Mouse (Mus musculus) liver, embryonic 14.5 days (tissue): ENCODE measurements around the gene Gjc1. TPM values are rescaled to one million over a fixed set of nuclear protein-coding genes. Genes with fewer than 3 reads are reported as not detected.

ENCODE experiments used
- ATAC-seq: fragments of 200-750 bp; cut with Nextera tagmentation; 2 replicates; pipeline ENCODE4 v1.8.0; 2017; ENCODE audit warnings: moderate number of reproducible peaks, mild to moderate bottlenecking, moderate library complexity; ENCODE audit not compliant: insufficient read depth
- DNase-seq, 3 experiments: peaks; one replicate each; pipeline ENCODE4 v3.0.0-alpha.2; 2012 to 2013; ENCODE audit warnings: low read depth in 3 of 3, low spot score in 3 of 3
- H3K27ac ChIP-seq: fragments of 300-500 bp; sonication (generic); 2 replicates; pipeline ENCODE4 v1.5.1; 2014; ENCODE audit warnings: moderate library complexity, mild to moderate bottlenecking, control low read depth, inconsistent platforms
- H3K27me3 ChIP-seq: fragments of 300-500 bp; sonication (generic); 2 replicates; pipeline ENCODE4 v1.6.1; 2014; ENCODE audit warnings: mild to moderate bottlenecking, low read length, moderate library complexity; ENCODE audit not compliant: control insufficient read depth, insufficient read depth
- H3K36me3 ChIP-seq: fragments of 300-500 bp; sonication (generic); replicated peaks from 2 replicates; pipeline ENCODE4 v1.6.1; 2014; ENCODE audit warnings: low read depth; ENCODE audit not compliant: control insufficient read depth, insufficient read depth
- H3K4me1 ChIP-seq, 2 experiments: fragments of 200-500 bp in 1 of 2; fragments of 300-500 bp in 1 of 2; sonication (generic) in 1 of 2; replicated peaks; 2 replicates each; pipeline ENCODE4 v1.6.1; 2012 to 2014; ENCODE audit warnings: antibody characterized with exemption in 1 of 2, inconsistent platforms in 1 of 2, low read length in 1 of 2; ENCODE audit not compliant: control insufficient read depth in 2 of 2, insufficient read depth in 2 of 2
- H3K4me2 ChIP-seq: fragments of 300-500 bp; sonication (generic); 2 replicates; pipeline ENCODE4 v1.6.1; 2014; ENCODE audit warnings: low read depth, mild to moderate bottlenecking, control low read depth, moderate library complexity
- H3K4me3 ChIP-seq, 2 experiments: fragments of 200-500 bp in 1 of 2; fragments of 300-500 bp in 1 of 2; sonication (generic) in 1 of 2; 2 replicates each; pipeline ENCODE4 v1.5.1; 2012 to 2014; ENCODE audit warnings: low read depth in 2 of 2, low read length in 2 of 2, mild to moderate bottlenecking in 2 of 2, control low read depth in 1 of 2, inconsistent platforms in 1 of 2, moderate library complexity in 1 of 2; ENCODE audit not compliant: insufficient read depth in 1 of 2
- H3K9ac ChIP-seq: fragments of 300-500 bp; sonication (generic); replicated peaks from 2 replicates; pipeline ENCODE4 v1.6.1; 2014; ENCODE audit warnings: mild to moderate bottlenecking, control low read depth, moderate library complexity
- H3K9me3 ChIP-seq: fragments of 300-500 bp; sonication (generic); 2 replicates; pipeline ENCODE4 v1.6.1; 2016; ENCODE audit warnings: low read length, mixed read lengths; ENCODE audit not compliant: control insufficient read depth
- CTCF ChIP-seq: IDR thresholded peaks from 2 replicates; pipeline ENCODE4 v1.5.1; 2016; ENCODE audit warnings: antibody characterized with exemption, low read depth, control low read depth
- EP300 ChIP-seq: IDR thresholded peaks from 2 replicates; pipeline ENCODE4 v1.6.1; 2016; ENCODE audit warnings: antibody characterized with exemption, low read depth
- WGBS: fragments of 180-500 bp; shearing (Covaris S2); extraction: QIAGEN DNeasy Blood & Tissue Kit; methylation state at CpG from one replicate; pipeline ENCODE4 v1.1.7; 2014; ENCODE audit not compliant: insufficient replicate concordance; 5-methylcytosine and 5-hydroxymethylcytosine counted together
- polyA plus RNA-seq, 2 experiments: library from polyadenylated mRNA; depleted of rRNA in 1 of 2; stranded (reverse) in 1 of 2; unstranded in 1 of 2; fragments of >200 nt; fragmentation: Nextera tagmentation in 1 of 2; extraction: Ambion mirVana in 1 of 2; gene quantifications; 2 replicates each; pipeline versions ENCODE4 v1.2.1 to v1.2.3; 2012 to 2014

Gjc1 gene
- polyA plus RNA-seq, 2 experiments: 1.1 to 1.7 TPM

GRCm38 (mm10) chr11:102819783-102820385 lies 384 bp upstream of the Gjc1 start:
- Histone ChIP-seq H3K9me3 (no peaks in the 10 kb centered on the region), H3K36me3 (no peaks in the 10 kb centered on the region), H3K27me3 (peaks cover 61% of the 10 kb centered on the region), H3K4me1 (no peaks in the 10 kb centered on the region), H3K4me3 (no peak overlapping the region), H3K27ac (no peak overlapping the region), H3K4me2 (no peak overlapping the region), H3K9ac (no peak overlapping the region)
- TF ChIP-seq CTCF (no peak), EP300 (no peak)
- ATAC-seq: no peak
- DNase-seq: no peak
- WGBS: 7% methylated on average over 14 of the region's 14 CpGs

DNA sequence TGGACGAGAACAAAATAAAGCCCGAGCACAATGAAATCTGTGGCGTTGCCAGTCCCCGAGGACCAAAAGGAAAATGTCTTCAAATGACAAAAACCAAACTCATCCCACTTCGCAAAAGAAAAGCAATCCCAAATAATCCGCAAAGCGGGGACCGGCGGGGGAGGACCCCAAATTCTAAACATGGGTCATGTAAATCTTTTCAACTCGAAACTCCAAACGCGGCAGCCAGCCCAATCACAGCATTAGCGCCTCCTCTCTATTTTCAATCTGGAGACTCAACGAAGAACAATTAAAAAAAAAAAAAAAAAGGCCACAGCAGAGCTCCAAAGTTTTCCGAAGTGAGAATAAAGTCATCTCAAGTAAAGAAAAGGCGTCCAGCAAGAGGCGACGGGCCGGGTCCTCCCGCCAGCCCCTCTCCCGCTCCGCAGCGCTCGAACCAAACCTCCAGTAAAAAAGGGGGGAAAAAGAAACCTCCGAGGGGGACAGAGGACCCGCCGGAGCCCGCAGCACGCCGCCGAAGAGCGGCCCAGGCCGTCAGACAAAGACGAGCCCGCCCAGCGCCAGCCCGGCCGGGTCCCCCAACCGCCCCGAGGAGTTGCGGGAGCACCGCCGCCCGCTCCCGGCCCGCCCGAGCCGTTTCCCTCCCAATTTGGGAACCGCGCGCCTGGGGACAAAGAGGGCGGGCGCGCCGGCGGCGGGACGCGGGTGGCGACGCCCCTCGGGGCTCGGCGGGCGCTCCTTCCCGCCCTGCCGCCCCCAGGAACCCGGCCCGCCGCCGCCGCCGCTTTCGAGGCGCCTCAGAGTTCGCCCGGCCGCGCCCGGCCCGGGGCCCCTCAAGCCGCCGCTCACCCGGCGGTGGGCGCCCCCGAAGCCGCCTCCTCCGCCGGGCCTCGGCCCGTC lies 1.1 kb downstream of the Gjc1 start:
- no peak for ATAC-seq
- no peak overlapping the region for H3K9ac ChIP-seq
- no peaks in the 10 kb centered on the region for H3K36me3 ChIP-seq
- DNase-seq: no peak
- H3K27ac ChIP-seq: no peak overlapping the region
- H3K4me3 ChIP-seq: peak overlapping the region; percentile 24 to 44
- under 1% methylated on average over 82 of the region's 92 CpGs for WGBS
- H3K9me3 ChIP-seq: no peaks in the 10 kb centered on the region
- no peaks in the 10 kb centered on the region for H3K4me1 ChIP-seq
- TF ChIP-seq CTCF (no peak), EP300 (no peak)
- H3K4me2 ChIP-seq: peak overlapping the region; percentile 57
- H3K27me3 ChIP-seq: peaks cover 61% of the 10 kb centered on the region

DNA sequence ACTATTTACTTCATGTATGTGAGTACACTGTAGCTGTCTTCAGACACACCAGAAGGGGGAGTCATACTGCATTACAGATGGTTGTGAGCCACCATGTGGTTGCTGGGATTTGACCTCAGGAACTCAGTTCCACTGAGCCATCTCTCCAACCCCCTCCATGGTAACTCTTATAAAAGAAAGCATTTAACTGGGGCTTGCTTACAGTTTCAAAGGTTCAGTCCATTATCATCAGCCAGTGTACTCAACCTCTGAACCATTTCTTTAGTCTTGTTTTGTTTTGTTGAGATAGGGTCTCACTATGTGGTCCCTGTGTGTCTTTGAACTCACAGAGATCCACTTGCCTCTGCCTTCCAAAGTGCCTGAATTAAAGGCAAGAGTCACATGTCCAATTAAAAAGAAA lies 4.6 kb downstream of the Gjc1 start:
- peaks cover 42% of the 10 kb centered on the region for H3K27me3 ChIP-seq

GRCm38 (mm10) chr11:102810721-102811485 lies 8.6 kb downstream of the Gjc1 start:
- 61% methylated on average over 4 of the region's 4 CpGs for WGBS
- no peaks in the 10 kb centered on the region for H3K9me3 ChIP-seq
- H3K9ac ChIP-seq: no peak overlapping the region
- no peak overlapping the region for H3K27ac ChIP-seq
- ATAC-seq: no peak
- no peaks in the 10 kb centered on the region for H3K4me1 ChIP-seq
- peaks cover 2% of the 10 kb centered on the region for H3K27me3 ChIP-seq
- H3K4me2 ChIP-seq: no peak overlapping the region
- no peak overlapping the region for H3K4me3 ChIP-seq
- H3K36me3 ChIP-seq: no peaks in the 10 kb centered on the region
- DNase-seq: no peak
- TF ChIP-seq CTCF (no peak), EP300 (no peak)

More for the DNA sequence above, 4.6 kb downstream of the Gjc1 start:
- Histone ChIP-seq H3K9ac (no peak overlapping the region), H3K9me3 (no peaks in the 10 kb centered on the region), H3K27ac (no peak overlapping the region), H3K36me3 (no peaks in the 10 kb centered on the region), H3K4me2 (no peak overlapping the region), H3K4me1 (no peaks in the 10 kb centered on the region), H3K4me3 (no peak overlapping the region)
- DNase-seq (no peak), ATAC-seq (no peak)
- TF ChIP-seq EP300: no peak

GRCm38 (mm10) chr11:102808246-102808645 lies 11.3 kb downstream of the Gjc1 start:
- ATAC-seq (no peak), DNase-seq (no peak)
- Histone ChIP-seq H3K4me2 (no peak overlapping the region), H3K27ac (no peak overlapping the region), H3K4me1 (no peaks in the 10 kb centered on the region), H3K27me3 (no peaks in the 10 kb centered on the region), H3K4me3 (no peak overlapping the region), H3K9me3 (no peaks in the 10 kb centered on the region), H3K36me3 (no peaks in the 10 kb centered on the region), H3K9ac (no peak overlapping the region)
- TF ChIP-seq EP300 (no peak), CTCF (no peak)
- 23% methylated on average over 5 of the region's 5 CpGs for WGBS
